Mouse (Mus musculus) liver, embryonic 12.5 days (tissue): ENCODE results near the gene Fcrlb. TPM values are rescaled to one million over a fixed set of nuclear protein-coding genes. Genes with fewer than 3 reads are reported as not detected.

Experiments used
- ATAC-seq: fragments of 200-750 bp; cut with Nextera tagmentation; 2 replicates; pipeline ENCODE4 v1.8.0; 2017; ENCODE audit warnings: moderate number of reproducible peaks, mild to moderate bottlenecking, moderate library complexity
- H3K27ac ChIP-seq: fragments of 300-500 bp; sonication (generic); 2 replicates; pipeline ENCODE4 v1.5.1; 2016; ENCODE audit warnings: mild to moderate bottlenecking
- H3K27me3 ChIP-seq: fragments of 300-500 bp; sonication (generic); replicated peaks from 2 replicates; pipeline ENCODE4 v1.6.1; 2016; ENCODE audit warnings: mild to moderate bottlenecking, moderate library complexity
- H3K36me3 ChIP-seq: fragments of 300-500 bp; sonication (generic); 2 replicates; pipeline ENCODE4 v1.6.1; 2016; ENCODE audit warnings: mild to moderate bottlenecking, moderate library complexity
- H3K4me1 ChIP-seq: fragments of 300-500 bp; sonication (generic); 2 replicates; pipeline ENCODE4 v1.6.1; 2016
- H3K4me2 ChIP-seq: fragments of 300-500 bp; sonication (generic); 2 replicates; pipeline ENCODE4 v1.6.1; 2016; ENCODE audit warnings: mild to moderate bottlenecking, moderate library complexity
- H3K4me3 ChIP-seq: fragments of 300-500 bp; sonication (generic); 2 replicates; pipeline ENCODE4 v1.5.1; 2016; ENCODE audit warnings: mild to moderate bottlenecking, moderate library complexity
- H3K9ac ChIP-seq: fragments of 300-500 bp; sonication (generic); 2 replicates; pipeline ENCODE4 v1.6.1; 2016; ENCODE audit warnings: mild to moderate bottlenecking, moderate library complexity
- H3K9me3 ChIP-seq: fragments of 300-500 bp; sonication (generic); replicated peaks from 2 replicates; pipeline ENCODE4 v1.6.1; 2016; ENCODE audit warnings: mild to moderate bottlenecking, moderate library complexity
- WGBS: fragments of 180-500 bp; shearing (Covaris S2); methylation state at CpG from one replicate; pipeline ENCODE4 v1.1.7; 2016; ENCODE audit not compliant: insufficient replicate concordance; 5-methylcytosine and 5-hydroxymethylcytosine counted together
- polyA plus RNA-seq: library from polyadenylated mRNA; unstranded; fragments of >200 nt; fragmentation: Nextera tagmentation; extraction: Ambion mirVana; gene quantifications from 2 replicates; pipeline ENCODE4 v1.2.1, GENCODE M21; 2016

Gene Fcrlb
- polyA plus RNA-seq, 1 experiment from 2014 or later, result 0.10 TPM

- Histone ChIP-seq H3K9me3 (no peaks in the 10 kb centered on the region), H3K4me3 (peak overlapping the region; percentile 46), H3K9ac (no peak overlapping the region), H3K4me1 (peaks cover 16% of the 10 kb centered on the region), H3K36me3 (no peaks in the 10 kb centered on the region), H3K4me2 (peak overlapping the region; percentile 67), H3K27ac (no peak overlapping the region), H3K27me3 (peaks cover 85% of the 10 kb centered on the region)
- ATAC-seq, result no peak
- 30% methylated on average over 11 of the region's 11 CpGs for WGBS
Measured at GRCm38 (mm10) chr1:170907111-170907455, 5.7 kb downstream of the Fcrlb start.

GRCm38 (mm10) chr1:170903485-170903884 is 9.3 kb downstream of the Fcrlb start:
- Histone ChIP-seq H3K27ac (no peak overlapping the region), H3K9ac (no peak overlapping the region), H3K4me2 (no peak overlapping the region), H3K36me3 (no peaks in the 10 kb centered on the region), H3K27me3 (peaks cover 64% of the 10 kb centered on the region), H3K4me3 (no peak overlapping the region), H3K4me1 (peaks cover 19% of the 10 kb centered on the region), H3K9me3 (no peaks in the 10 kb centered on the region)
- no peak for ATAC-seq
- WGBS, result 45% methylated on average over 5 of the region's 5 CpGs

GRCm38 (mm10) chr1:170901536-170902238 is 11.1 kb downstream of the Fcrlb start:
- no peaks in the 10 kb centered on the region for H3K36me3 ChIP-seq
- no peaks in the 10 kb centered on the region for H3K9me3 ChIP-seq
- WGBS, result 29% methylated on average over 10 of the region's 10 CpGs
- no peak overlapping the region for H3K27ac ChIP-seq
- peak; percentile 57; the same call in 1 of the 2 replicates for ATAC-seq
- H3K9ac ChIP-seq, result no peak overlapping the region
- no peak overlapping the region for H3K4me3 ChIP-seq
- H3K4me2 ChIP-seq, result peak overlapping the region; percentile 57
- peaks cover 4% of the 10 kb centered on the region for H3K4me1 ChIP-seq
- H3K27me3 ChIP-seq, result peaks cover 52% of the 10 kb centered on the region

- Histone ChIP-seq H3K9ac (no peak overlapping the region; the same call in 1 of the 2 replicates), H3K36me3 (no peaks in the 10 kb centered on the region), H3K9me3 (no peaks in the 10 kb centered on the region), H3K27me3 (peaks cover 45% of the 10 kb centered on the region), H3K4me1 (peaks cover 4% of the 10 kb centered on the region), H3K4me3 (peak overlapping the region; percentile 21), H3K4me2 (peak overlapping the region; percentile 57), H3K27ac (no peak overlapping the region)
- WGBS, result 22% methylated on average over 10 of the region's 10 CpGs
- ATAC-seq, result peak; percentile 41; the same call in 1 of the 2 replicates
Measured at GRCm38 (mm10) chr1:170900799-170901467, 11.8 kb downstream of the Fcrlb start.

GRCm38 (mm10) chr1:170898413-170899075 is 14.2 kb downstream of the Fcrlb start:
- Histone ChIP-seq H3K4me1 (peaks cover 4% of the 10 kb centered on the region), H3K27me3 (peaks cover 26% of the 10 kb centered on the region), H3K9ac (no peak overlapping the region), H3K4me3 (no peak overlapping the region), H3K4me2 (no peak overlapping the region), H3K36me3 (no peaks in the 10 kb centered on the region), H3K27ac (no peak overlapping the region), H3K9me3 (no peaks in the 10 kb centered on the region)
- whole genome bisulfite sequencing, result 37% methylated on average over 16 of the region's 16 CpGs
- ATAC-seq, result no peak

- H3K36me3 ChIP-seq, result no peaks in the 10 kb centered on the region
- 40% methylated on average over 5 of the region's 5 CpGs for WGBS
- H3K27ac ChIP-seq, result no peak overlapping the region
- no peak overlapping the region for H3K4me3 ChIP-seq
- H3K9ac ChIP-seq, result no peak overlapping the region
- peaks cover 4% of the 10 kb centered on the region for H3K4me1 ChIP-seq
- no peak for ATAC-seq
- H3K4me2 ChIP-seq, result no peak overlapping the region
- peaks cover 9% of the 10 kb centered on the region for H3K27me3 ChIP-seq
- no peaks in the 10 kb centered on the region for H3K9me3 ChIP-seq
Measured at GRCm38 (mm10) chr1:170896651-170897281, 16.0 kb downstream of the Fcrlb start.

GRCm38 (mm10) chr1:170894603-170895602 is 17.8 kb downstream of the Fcrlb start:
- H3K9ac ChIP-seq, result no peak overlapping the region
- WGBS, result 52% methylated on average over 9 of the region's 9 CpGs

GRCm38 (mm10) chr1:170892279-170892678 is 20.5 kb downstream of the Fcrlb start:
- Histone ChIP-seq H3K9me3 (no peaks in the 10 kb centered on the region), H3K27ac (no peak overlapping the region), H3K4me1 (no peaks in the 10 kb centered on the region), H3K4me3 (no peak overlapping the region), H3K27me3 (peaks cover 7% of the 10 kb centered on the region), H3K36me3 (no peaks in the 10 kb centered on the region), H3K9ac (no peak overlapping the region), H3K4me2 (no peak overlapping the region)
- WGBS, result 54% methylated on average over 1 of the region's 1 CpGs
- no peak for ATAC-seq

More at GRCm38 (mm10) chr1:170894603-170895602, 17.8 kb downstream of the Fcrlb start:
- H3K9me3 ChIP-seq, result no peaks in the 10 kb centered on the region
- H3K27ac ChIP-seq, result no peak overlapping the region
- no peaks in the 10 kb centered on the region for H3K36me3 ChIP-seq
- H3K4me1 ChIP-seq, result no peaks in the 10 kb centered on the region
- H3K4me3 ChIP-seq, result no peak overlapping the region
- peaks cover 9% of the 10 kb centered on the region for H3K27me3 ChIP-seq
- ATAC-seq, result no peak
- no peak overlapping the region for H3K4me2 ChIP-seq

- Histone ChIP-seq H3K4me2 (no peak overlapping the region), H3K27me3 (peaks cover 7% of the 10 kb centered on the region), H3K36me3 (no peaks in the 10 kb centered on the region), H3K4me3 (no peak overlapping the region), H3K9me3 (no peaks in the 10 kb centered on the region), H3K4me1 (no peaks in the 10 kb centered on the region), H3K9ac (no peak overlapping the region), H3K27ac (no peak overlapping the region)
- no peak for ATAC-seq
- 58% methylated on average over 2 of the region's 2 CpGs for WGBS
Measured at GRCm38 (mm10) chr1:170891646-170892045, 21.1 kb downstream of the Fcrlb start.

- Histone ChIP-seq H3K27me3 (peaks cover 7% of the 10 kb centered on the region), H3K9me3 (no peaks in the 10 kb centered on the region), H3K27ac (no peak overlapping the region), H3K4me3 (no peak overlapping the region), H3K9ac (no peak overlapping the region), H3K4me1 (peaks cover 20% of the 10 kb centered on the region), H3K36me3 (no peaks in the 10 kb centered on the region), H3K4me2 (no peak overlapping the region)
- ATAC-seq, result no peak
- WGBS, result 75% methylated on average over 4 of the region's 4 CpGs
Measured at GRCm38 (mm10) chr1:170889310-170889709, 23.4 kb downstream of the Fcrlb start.

- peak overlapping the region; percentile 51; the same call in 1 of the 2 replicates for H3K27ac ChIP-seq
- peaks cover 5% of the 10 kb centered on the region for H3K36me3 ChIP-seq
- WGBS, result 16% methylated on average over 6 of the region's 6 CpGs
- H3K9ac ChIP-seq, result peak overlapping the region; percentile 27; the same call in 1 of the 2 replicates
- H3K27me3 ChIP-seq, result peaks cover 7% of the 10 kb centered on the region
- peaks cover 40% of the 10 kb centered on the region for H3K4me1 ChIP-seq
- ATAC-seq, result peak; percentile 17; the same call in 1 of the 2 replicates
- H3K4me3 ChIP-seq, result no peak overlapping the region
- H3K4me2 ChIP-seq, result peak overlapping the region; percentile 92
- no peaks in the 10 kb centered on the region for H3K9me3 ChIP-seq
Measured at GRCm38 (mm10) chr1:170886044-170886458, 26.7 kb downstream of the Fcrlb start.
